Mouse (Mus musculus) testis, adult 2 months (tissue): ENCODE data around the gene Ptpn14.

Experiments
- CTCF ChIP-seq: fragments of 200-500 bp; IDR thresholded peaks from 2 replicates; pipeline ENCODE4 v1.5.1; 2012; ENCODE audit warnings: low read depth, mild to moderate bottlenecking, inconsistent platforms, low read length, moderate library complexity; ENCODE audit not compliant: control insufficient read depth, insufficient read depth, insufficient replicate concordance
- POLR2A ChIP-seq: fragments of 200-500 bp; IDR thresholded peaks from 2 replicates; pipeline ENCODE4 v1.6.1; 2012; ENCODE audit warnings: low read depth, mild to moderate bottlenecking, inconsistent platforms, low read length, moderate library complexity; ENCODE audit not compliant: control insufficient read depth

- TF ChIP-seq CTCF: no peak
- no peak for TF ChIP-seq POLR2A
Observed at GRCm38 (mm10) chr1:189806533-189807297, 78.6 kb downstream of the Ptpn14 start.
